Mouse (Mus musculus): ENCODE measurements around the gene Cpt2. TPM values are rescaled to one million over a fixed set of nuclear protein-coding genes. Genes with fewer than 3 reads are reported as not detected.

The Cpt2 gene
- 10 to 100 TPM; 48.5 to 80.7 TPM for total RNA-seq (2021)
- long read RNA-seq, experiment 1, transcript Cpt2-201 (5 exons, 2,372 nt): major isoform, 143 of 153 reads
- long read RNA-seq, experiment 1, partial matches to known transcripts: 7 of 153 reads
- long read RNA-seq, experiment 1, other reads (novel, unspliced or antisense): 2 of 153 reads
- long read RNA-seq, experiment 2, transcript Cpt2-201 (5 exons, 2,372 nt): major isoform, 154 of 168 reads
- long read RNA-seq, experiment 2, partial matches to known transcripts: 11 of 168 reads
- long read RNA-seq, experiment 2, other reads (novel, unspliced or antisense): 2 of 168 reads

DNA sequence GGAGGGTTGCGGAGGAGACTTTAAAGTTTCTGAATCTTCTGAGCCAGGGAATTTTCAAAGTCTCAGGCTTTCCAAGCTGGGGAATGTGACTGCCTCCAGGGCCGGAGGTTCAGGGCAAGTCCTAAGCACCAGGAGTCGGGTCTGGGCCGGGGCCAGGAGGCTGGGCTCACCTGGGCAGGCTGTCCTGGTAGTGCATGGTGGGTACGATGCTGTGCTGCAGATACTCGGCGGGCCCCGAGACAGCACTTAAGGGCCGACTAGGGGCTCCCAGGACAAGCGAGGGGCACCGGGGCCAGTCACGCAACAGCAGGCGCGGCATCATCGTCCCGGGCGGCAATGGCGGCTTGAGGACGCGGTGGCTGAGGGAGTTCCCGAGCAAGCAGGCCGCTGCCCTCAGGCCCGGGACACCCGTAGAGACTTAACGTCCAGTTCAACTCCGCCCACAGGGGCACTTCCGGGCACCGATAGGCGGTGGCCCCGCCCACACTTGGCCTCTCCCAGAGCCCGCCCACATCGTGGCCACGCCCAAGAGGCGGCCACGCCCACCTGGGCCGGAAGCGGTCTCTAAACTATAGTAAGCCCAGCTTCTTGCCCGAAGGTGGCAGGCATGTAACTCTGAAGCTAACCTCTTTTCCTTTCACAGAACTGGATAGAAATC is at the start of gene Cpt2:
TSS of gene Cpt2 (minus strand) at position 466 of the 658 bp plus-strand sequence.
- intact Hi-C loops (cut with DNase I; ENCODE audit: low total_unique reads): no loop called here
- DNase-seq: peak; percentile 96

- DNase-seq: no peak
- intact Hi-C loops (cut with DNase I; ENCODE audit: low total_unique reads): no loop called here
These were observed 47.8 kb upstream of the Cpt2 start for GRCm38 (mm10) chr4:107971162-107971561.

DNA sequence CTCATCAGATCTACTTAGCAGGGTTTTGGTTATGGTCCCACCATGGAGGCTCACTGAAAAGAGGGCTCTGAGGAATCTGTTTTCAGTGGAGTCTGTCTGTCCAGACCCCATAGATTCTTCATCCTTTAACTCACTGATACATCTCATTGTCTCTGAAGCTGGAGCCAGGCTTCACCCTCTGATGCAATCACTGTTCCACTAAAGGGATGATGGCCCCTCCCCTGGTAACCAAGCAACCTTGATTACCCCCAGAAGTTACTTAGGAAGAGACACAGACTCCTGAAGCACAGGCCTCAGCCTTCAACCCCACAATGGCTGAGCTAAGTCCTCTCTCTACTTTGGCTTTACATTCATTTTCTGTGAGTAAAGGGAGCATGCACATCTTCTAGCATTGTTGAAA is 46.4 kb upstream of the Cpt2 start:
- DNase-seq: no peak
- intact Hi-C loops (cut with DNase I; ENCODE audit: low total_unique reads): no loop called here

DNA sequence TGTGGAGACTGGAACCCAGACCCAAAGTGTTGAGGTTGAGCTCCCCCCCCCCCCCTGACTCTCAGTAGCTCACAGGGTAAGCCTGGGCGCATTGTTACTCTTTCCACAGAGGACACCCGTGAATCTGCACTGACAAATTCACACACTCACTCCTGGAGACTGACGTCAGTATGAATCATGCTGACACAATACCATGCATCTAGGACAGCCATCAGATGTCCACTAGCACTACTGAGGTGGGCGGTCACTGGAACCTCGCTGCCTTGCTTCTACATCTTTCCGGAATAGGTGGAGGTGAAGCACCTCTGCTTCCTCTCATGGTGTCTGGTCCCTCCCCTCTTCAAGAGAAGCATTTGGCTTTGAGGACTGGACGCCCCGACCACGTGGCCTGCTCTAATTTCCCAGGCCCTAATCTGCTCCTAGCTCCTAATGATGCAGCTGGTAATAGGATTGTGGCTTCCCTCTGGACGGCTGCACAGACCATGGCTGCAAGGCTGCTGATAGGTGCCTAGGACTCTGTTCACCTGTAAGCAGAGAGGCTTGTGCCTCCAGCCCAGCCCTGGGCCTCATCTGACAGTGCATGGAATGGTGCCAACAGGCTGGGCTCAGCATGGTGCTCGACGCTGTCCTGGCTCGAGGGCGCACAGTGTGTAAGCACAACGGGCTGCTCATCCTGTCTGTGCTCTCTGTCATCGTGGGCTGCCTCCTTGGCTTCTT is 44.7 kb upstream of the Cpt2 start, which contains the start of gene Slc1a7:
TSS of gene Slc1a7 (plus strand) at position 367 of the 717 bp plus-strand sequence.
- no peak for DNase-seq
- intact Hi-C loops (cut with DNase I; ENCODE audit: low total_unique reads): no loop called here

DNA sequence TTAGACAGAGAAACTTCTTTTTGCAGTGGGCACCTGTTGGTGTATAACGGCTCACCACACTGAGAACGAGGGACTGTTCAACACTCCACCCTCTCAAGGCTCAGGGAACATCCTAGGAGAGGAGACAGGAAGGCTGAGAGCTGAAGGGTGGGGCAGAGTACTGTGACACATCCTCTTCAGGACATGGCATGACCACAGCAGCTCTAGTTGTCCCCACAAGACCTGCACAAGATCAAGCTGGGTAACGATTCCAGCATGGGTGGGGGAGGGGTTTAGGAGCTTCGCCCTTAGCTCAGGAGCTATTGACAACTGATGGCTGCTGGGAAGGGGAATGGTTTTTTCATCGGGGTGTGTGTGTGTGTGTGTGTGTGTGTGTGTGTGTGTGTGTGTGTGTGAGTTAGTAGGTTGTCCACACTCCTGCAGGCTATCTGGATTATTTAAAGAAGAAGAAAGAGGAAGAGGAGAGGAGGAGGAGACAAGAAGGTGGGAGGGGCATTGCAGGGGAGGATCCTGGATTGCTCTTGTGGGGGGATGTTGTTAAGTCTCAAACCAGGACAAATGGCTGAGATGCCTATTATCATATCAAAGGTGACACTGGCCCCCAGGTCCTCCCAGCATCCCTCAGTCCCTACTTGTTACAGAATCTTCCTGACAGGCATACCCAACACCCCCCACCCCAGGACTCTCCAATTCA is 43.2 kb upstream of the Cpt2 start:
- DNase-seq: no peak
- intact Hi-C loops (cut with DNase I; ENCODE audit: low total_unique reads): no loop called here

DNA sequence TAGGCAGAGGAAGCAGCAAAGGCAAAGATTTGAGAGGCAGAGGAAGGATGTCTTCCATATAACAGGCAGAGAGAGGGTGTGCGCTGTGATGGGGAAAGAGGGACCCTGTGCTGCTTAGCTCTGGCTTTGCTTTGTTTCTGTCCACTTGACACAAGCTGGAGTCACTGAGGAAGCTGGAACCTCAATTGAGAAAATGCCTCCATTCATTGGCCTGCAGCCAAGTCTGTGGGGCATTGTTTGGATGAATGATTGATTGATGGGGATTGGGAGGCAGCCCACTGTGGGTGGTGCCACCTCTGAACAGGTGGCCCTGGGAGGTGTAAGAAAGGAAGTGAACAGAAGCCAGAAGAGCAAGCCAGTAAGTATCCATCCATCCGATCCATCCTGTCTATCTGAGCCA is 39.4 kb upstream of the Cpt2 start:
- no peak for DNase-seq
- intact Hi-C loops (cut with DNase I; ENCODE audit: low total_unique reads): no loop called here

DNA sequence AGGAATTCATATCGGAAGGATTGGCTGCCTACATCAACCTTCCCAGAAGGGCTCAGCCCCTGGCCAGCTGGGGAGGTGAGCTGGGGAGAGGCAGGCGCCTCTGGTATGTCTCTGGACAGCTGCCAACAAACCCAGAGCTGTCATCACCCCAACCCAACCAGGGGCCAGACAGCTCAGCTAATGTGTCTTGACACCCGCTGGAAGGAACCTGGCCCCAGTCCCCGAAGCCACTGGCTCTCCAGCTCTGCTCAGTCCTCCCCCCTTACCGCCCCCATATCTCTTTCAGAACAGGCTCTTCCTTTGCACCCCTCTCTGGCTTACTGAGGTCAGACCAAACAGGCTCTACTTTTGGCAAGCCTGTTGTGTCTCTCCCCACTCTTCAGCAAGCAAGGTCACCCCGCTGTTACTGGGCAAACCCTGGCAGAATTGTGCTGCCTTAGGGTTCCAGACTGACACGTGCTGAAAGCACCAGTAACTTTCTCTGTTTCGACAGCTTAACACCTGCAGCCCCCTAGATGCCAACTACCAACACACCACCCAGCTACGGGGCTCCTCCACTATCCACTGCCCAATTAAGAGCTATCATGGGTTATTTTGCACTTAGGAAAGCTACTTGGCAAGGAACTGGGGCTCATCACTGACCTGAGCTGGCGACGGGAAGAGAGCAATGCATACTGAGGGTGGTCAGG is 38.8 kb upstream of the Cpt2 start:
- intact Hi-C loops (cut with DNase I; ENCODE audit: low total_unique reads): no loop called here

DNA sequence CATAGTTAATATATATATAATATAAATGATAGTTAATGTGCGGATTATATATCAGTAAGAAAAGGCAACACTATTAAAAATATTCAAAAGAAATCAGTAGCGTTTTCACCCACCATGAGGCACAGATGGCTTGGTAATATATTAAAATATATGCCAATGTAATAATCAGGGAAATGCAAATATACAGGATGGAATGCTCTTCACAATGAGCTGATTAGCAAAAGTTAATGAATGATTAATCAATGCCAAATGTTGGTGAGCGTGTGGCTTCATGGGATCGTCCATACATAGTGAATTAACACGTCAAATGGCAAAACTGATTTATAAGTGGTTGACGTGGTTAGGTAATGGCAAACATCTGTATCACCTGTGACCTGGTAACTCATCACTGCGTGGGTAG is 35.1 kb upstream of the Cpt2 start:
- DNase-seq: no peak
- intact Hi-C loops (cut with DNase I; ENCODE audit: low total_unique reads): no loop called here

More for the DNA sequence above, 38.8 kb upstream of the Cpt2 start:
- peak; percentile 70 for DNase-seq

GRCm38 (mm10) chr4:107955691-107956090 is 32.3 kb upstream of the Cpt2 start:
- no peak for DNase-seq
- intact Hi-C loops (cut with DNase I; ENCODE audit: low total_unique reads): no loop called here

DNA sequence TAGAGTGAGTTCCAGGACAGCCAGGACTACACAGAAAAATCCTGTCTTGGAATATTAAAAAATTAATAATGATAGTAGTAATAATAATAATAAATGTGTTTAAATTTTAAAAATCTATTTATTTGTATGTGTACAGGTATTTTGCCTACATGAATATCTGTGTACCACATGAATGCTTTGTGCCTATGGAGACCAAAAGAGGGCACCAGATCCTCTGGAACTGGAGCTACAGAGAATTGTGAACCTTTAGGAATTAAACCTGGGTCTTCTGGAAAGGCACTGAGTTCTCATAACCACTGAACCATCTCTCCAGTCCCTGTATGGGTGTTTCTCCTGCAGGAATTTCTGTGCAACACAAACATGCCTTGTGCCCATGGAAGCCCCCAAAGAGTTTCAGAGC is 29.4 kb upstream of the Cpt2 start:
- intact Hi-C loops (cut with DNase I; ENCODE audit: low total_unique reads): no loop called here
- DNase-seq: no peak

- intact Hi-C loops (cut with DNase I; ENCODE audit: low total_unique reads): no loop called here
- no peak for DNase-seq
These were observed 26.5 kb upstream of the Cpt2 start for GRCm38 (mm10) chr4:107949918-107950317.

- DNase-seq: no peak
These were observed 20.7 kb upstream of the Cpt2 start for GRCm38 (mm10) chr4:107944141-107944540.

GRCm38 (mm10) chr4:107942741-107943140 is 19.3 kb upstream of the Cpt2 start:
- intact Hi-C loops (cut with DNase I; ENCODE audit: low total_unique reads): no loop called here
- DNase-seq: peak; percentile 24

More at GRCm38 (mm10) chr4:107944141-107944540, 20.7 kb upstream of the Cpt2 start:
- intact Hi-C loops (cut with DNase I; ENCODE audit: low total_unique reads): no loop called here

GRCm38 (mm10) chr4:107938124-107938523 is 14.7 kb upstream of the Cpt2 start:
- no peak for DNase-seq
- intact Hi-C loops (cut with DNase I; ENCODE audit: low total_unique reads): no loop called here

DNA sequence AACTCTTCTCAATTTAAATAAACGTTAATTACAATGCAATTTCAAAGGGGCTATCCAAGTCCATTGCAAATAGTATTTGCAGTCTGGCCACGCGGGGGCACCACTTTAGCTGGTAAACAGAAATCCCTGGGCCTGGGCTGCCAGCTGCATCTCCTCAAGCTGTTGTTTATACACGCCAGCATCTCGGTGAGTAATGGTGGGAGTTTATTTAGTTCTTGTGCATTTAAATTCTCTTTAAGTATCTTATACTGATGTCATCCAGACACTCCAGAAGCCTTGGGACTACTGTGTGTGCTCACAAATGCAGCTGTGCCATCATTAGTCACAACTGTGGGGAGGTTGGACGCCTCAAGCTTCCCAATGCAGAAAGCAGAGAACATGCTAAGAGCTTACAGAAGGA is 13.9 kb upstream of the Cpt2 start:
- intact Hi-C loops (cut with DNase I; ENCODE audit: low total_unique reads): no loop called here
- peak; percentile 74 for DNase-seq

GRCm38 (mm10) chr4:107935254-107935653 is 11.8 kb upstream of the Cpt2 start:
- intact Hi-C loops (cut with DNase I; ENCODE audit: low total_unique reads): no loop called here
- no peak for DNase-seq

- no peak for DNase-seq
- intact Hi-C loops (cut with DNase I; ENCODE audit: low total_unique reads): no loop called here
These were observed 9.8 kb upstream of the Cpt2 start for GRCm38 (mm10) chr4:107933239-107933638.

GRCm38 (mm10) chr4:107931453-107931852 is 8.0 kb upstream of the Cpt2 start:
- no peak for DNase-seq
- intact Hi-C loops (cut with DNase I; ENCODE audit: low total_unique reads): no loop called here

DNA sequence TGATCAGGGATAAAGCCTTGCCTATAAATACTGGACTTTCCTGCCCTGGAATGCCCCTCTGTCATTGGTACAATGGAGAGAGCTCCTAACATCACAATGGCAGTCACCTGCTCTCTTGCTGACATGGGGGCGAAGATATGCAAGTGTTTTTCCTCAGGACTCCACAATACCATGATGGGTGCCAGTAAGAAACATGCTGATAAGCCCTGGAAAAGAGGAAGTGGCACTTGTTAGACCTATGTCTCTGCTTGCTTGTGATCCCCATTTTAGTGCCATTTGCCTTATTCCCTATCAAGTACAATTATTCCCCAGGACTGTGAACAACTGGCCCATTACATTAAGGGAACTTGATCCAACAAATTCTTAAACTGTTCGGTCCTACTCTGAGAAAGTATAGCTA is 5.3 kb upstream of the Cpt2 start:
- no peak for DNase-seq
- intact Hi-C loops (cut with DNase I; ENCODE audit: low total_unique reads): no loop called here

Measured in gastrocnemius, postnatal 14 days (tissue).